ENCODE assay signal across 12 mouse cellular contexts in genomic region chr13:55011103-55011502, GRCm38 (mm10).
"Had no signal": no experiment of that assay in that cellular context is flagged by ENCODE, and none has a peak within 500 bp of the region (broad histone marks: within the 10 kb centered on the region; RNA-seq: fewer than 3 reads in every experiment).

No protein-coding gene starts in this region.

- H3K9me3 ChIP-seq: neural tube, embryonic 15.5 days; stomach, embryonic 15.5 days had no signal

- H3K36me3 ChIP-seq: neural tube, embryonic 15.5 days; stomach, embryonic 15.5 days had no signal

- H3K4me2 ChIP-seq: stomach, embryonic 15.5 days had no signal

- DNase-seq: right cerebral cortex, adult 18-20 months; right cerebral cortex, postnatal 14 days; right cerebral cortex, postnatal 25 days; thymus, adult 18-20 months; thymus, adult 2 months; thymus, postnatal 14 days; thymus, postnatal 25 days; thymus, postnatal 36 days; thymus, postnatal 4 days had no signal

- H3K27me3 ChIP-seq: stomach, embryonic 15.5 days had no signal

- H3K4me3 ChIP-seq: neural tube, embryonic 15.5 days; stomach, embryonic 15.5 days had no signal

- H3K9ac ChIP-seq: neural tube, embryonic 15.5 days; stomach, embryonic 15.5 days had no signal

- H3K27ac ChIP-seq: neural tube, embryonic 15.5 days; stomach, embryonic 15.5 days; stomach, postnatal 0 days had no signal
